Mouse (Mus musculus) embryonic fibroblast, embryonic 13.5 days (primary cell): ENCODE measurements at regions not wholly inside any gene's neighbourhood (a gene's known extent, or its start where the extent isn't known, plus 50 kb on each side); places are given as distances from the start of the nearest gene placed in this dataset.

ENCODE experiments used
- H3K27ac ChIP-seq: 2 replicates; pipeline ENCODE4 v1.5.1; 2012; ENCODE audit warnings: low read length, control low read depth, inconsistent platforms; ENCODE audit not compliant: insufficient read depth
- H3K4me1 ChIP-seq: 2 replicates; pipeline ENCODE4 v1.6.1; 2011; ENCODE audit warnings: low read length; ENCODE audit not compliant: control insufficient read depth, insufficient read depth
- H3K4me3 ChIP-seq: 2 replicates; pipeline ENCODE4 v1.5.1; 2011; ENCODE audit warnings: mild to moderate bottlenecking, control low read depth, low read length; ENCODE audit not compliant: insufficient read depth
- CTCF ChIP-seq: IDR thresholded peaks from 2 replicates; pipeline ENCODE4 v1.5.1; 2011; ENCODE audit warnings: mild to moderate bottlenecking, control low read depth, low read length, moderate library complexity, borderline replicate concordance; ENCODE audit not compliant: insufficient read depth
- POLR2A ChIP-seq: IDR thresholded peaks from 2 replicates; pipeline ENCODE4 v1.6.1; 2011; ENCODE audit warnings: low read depth, mild to moderate bottlenecking, control low read depth, low read length, moderate library complexity

- Histone ChIP-seq H3K4me3 (no peak overlapping the region), H3K4me1 (0 out of 2 replicates have a peak, but pooled peaks cover 2% of the 10 kb centered on the region)
- no peak for TF ChIP-seq CTCF
- TF ChIP-seq POLR2A: no peak
These were observed 173.3 kb upstream of the Arl4c start for GRCm38 (mm10) chr1:88875356-88875755.

DNA sequence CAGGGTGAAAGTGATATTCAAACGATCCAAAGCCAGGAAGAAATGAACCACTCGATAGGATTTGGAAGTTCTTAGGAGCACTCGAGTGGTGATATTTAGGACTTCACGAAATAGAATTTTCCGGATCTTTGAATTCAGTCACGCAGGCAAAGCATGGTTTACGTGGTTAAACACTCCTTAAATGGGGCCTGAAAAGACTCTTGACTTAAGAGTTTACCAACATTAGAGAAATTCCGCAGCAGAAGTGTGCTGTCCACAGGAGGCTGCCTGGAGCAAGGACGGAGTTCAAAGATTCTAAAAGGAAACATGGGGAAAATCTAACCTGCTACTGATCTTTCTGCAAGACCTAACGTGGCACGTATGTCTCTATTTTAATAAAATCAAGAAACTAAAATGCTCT lies 175.4 kb upstream of the Arl4c start:
- Histone ChIP-seq H3K4me1 (0 out of 2 replicates have a peak, but pooled peaks cover 2% of the 10 kb centered on the region), H3K4me3 (no peak overlapping the region), H3K27ac (no peak overlapping the region)
- TF ChIP-seq CTCF (no peak), POLR2A (no peak)

More at GRCm38 (mm10) chr1:88875356-88875755, 173.3 kb upstream of the Arl4c start:
- H3K27ac ChIP-seq: no peak overlapping the region

DNA sequence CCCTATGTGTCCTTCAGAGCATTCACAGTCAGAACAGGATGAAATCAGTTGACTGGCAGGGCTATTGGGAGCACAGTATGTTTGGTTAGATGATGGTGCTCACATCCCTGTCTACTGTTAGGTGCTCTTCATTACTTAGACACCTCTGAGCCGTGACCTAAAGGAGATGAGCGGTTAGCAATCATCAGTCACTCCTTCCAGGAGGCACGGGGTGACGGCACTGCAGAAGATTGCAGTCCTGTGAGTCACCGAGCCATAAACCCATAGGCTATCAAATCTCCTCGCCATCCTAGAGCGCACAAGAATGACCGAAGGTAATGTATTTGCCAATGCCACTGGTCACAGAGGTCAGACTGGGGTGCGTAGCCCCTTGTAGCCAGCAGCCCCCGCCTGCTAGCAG lies 176.8 kb upstream of the Arl4c start:
- H3K4me3 ChIP-seq: no peak overlapping the region
- H3K4me1 ChIP-seq: 0 out of 2 replicates have a peak, but pooled peaks cover 2% of the 10 kb centered on the region
- TF ChIP-seq CTCF (no peak), POLR2A (no peak)
- H3K27ac ChIP-seq: no peak overlapping the region

- no peak overlapping the region for H3K27ac ChIP-seq
- 0 out of 2 replicates have a peak, but pooled peaks cover 2% of the 10 kb centered on the region for H3K4me1 ChIP-seq
- no peak overlapping the region for H3K4me3 ChIP-seq
- TF ChIP-seq CTCF: no peak
- TF ChIP-seq POLR2A: no peak
These were observed 177.3 kb upstream of the Arl4c start for GRCm38 (mm10) chr1:88879367-88879766.

DNA sequence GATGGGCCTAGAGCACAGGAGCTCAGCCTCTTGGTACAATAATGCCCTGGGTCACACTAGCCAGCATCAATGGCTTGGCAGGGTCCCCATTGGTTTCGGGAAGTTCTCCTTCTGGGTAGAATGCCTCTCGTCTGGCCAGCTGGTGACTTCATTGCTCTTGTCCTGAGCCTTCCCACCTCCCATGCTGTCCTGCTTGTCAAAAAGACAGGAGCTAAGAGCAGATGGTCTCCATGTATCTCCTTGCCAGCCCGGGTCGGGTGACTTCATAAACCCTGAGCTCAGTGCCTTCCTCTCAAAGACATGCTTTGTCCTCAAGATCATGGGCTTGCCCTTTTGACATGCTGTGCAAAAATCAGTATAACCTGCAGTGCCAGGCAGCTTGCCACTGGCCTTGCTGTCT lies 179.2 kb upstream of the Sh3bp4 start:
- Histone ChIP-seq H3K27ac (no peak overlapping the region), H3K4me1 (no peaks in the 10 kb centered on the region), H3K4me3 (no peak overlapping the region)
- TF ChIP-seq CTCF (no peak), POLR2A (no peak)

DNA sequence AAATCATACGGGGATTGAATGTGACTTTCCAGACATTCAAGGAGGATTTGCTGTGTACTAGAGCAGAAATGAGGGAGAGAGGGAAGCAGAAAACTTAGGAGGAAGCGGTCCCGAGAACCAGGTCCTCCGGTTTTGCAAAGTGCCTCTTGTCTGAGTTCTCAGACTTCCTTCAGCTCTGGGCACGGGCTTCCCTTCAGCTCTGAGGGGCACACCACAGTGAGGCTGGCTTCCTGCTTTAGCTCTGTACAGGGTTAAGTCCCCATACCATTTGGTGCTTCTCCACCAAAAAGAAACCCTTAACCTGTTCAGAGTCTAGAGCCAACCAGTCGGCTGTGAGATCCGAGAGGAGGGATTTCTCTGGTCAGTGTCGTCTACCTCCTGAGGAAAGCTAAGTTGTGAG lies 167.8 kb upstream of the Sh3bp4 start:
- no peak overlapping the region for H3K27ac ChIP-seq
- no peak overlapping the region for H3K4me3 ChIP-seq
- H3K4me1 ChIP-seq: no peaks in the 10 kb centered on the region
- TF ChIP-seq POLR2A (no peak), CTCF (no peak)

DNA sequence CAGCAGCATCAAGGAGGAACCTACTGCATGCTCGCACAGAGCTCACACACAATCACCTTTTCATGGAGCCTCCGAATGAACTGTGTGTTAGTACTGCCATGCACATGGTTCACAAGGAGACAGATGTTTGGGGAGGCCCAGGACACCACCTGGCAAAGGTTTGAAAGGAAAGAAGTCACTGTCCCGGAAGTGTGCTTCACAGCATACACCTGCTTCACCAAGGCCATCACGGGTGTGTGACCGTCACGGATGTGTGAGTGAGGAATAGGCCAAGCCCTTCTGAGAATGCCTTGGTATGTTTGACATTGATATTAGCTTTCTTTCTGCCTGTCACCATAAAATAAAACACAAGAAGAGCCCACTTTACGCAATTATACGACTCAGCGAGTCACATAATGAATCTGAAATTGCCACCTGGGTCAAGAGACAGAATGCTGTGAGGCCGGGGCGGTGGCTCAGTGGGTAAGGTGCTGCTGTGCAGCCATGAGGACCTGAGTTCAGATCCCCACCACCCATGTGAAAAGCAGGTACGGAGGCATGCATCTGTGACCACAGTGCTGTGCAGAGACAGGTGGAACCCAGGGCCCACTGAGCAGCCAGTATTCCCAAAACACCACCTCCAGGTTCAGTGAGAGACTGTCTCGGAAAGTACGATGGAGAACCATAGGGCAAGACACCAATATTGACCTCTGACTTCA lies 162.3 kb upstream of the Sh3bp4 start:
- H3K27ac ChIP-seq: no peak overlapping the region
- H3K4me1 ChIP-seq: peaks cover 6% of the 10 kb centered on the region
- no peak for TF ChIP-seq CTCF
- TF ChIP-seq POLR2A: no peak
- H3K4me3 ChIP-seq: no peak overlapping the region

GRCm38 (mm10) chr1:88908683-88909082 lies 161.5 kb upstream of the Sh3bp4 start:
- TF ChIP-seq CTCF (no peak), POLR2A (no peak)
- no peak overlapping the region for H3K27ac ChIP-seq
- peaks cover 6% of the 10 kb centered on the region for H3K4me1 ChIP-seq
- no peak overlapping the region for H3K4me3 ChIP-seq

DNA sequence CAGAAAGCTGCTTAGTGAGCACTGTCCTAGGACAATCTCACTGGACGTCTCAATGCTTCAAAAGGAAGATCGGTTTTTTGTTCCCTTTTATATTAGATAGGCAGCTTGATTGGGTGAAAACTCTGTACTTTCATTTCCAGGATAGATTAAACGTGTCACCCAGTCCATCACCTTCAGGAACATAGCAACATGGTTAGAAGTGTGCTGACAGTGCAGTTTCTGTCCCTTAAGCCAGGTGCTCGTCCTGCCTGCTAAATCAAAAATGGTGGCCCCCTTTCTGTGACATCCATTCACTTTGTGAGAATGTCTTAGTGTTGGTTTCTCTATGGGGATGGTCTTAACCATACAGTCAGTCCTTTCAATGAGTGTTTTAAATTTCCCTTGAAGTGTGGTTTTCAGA lies 160.9 kb upstream of the Sh3bp4 start:
- peaks cover 6% of the 10 kb centered on the region for H3K4me1 ChIP-seq
- no peak for TF ChIP-seq CTCF
- no peak for TF ChIP-seq POLR2A
- no peak overlapping the region for H3K4me3 ChIP-seq
- no peak overlapping the region for H3K27ac ChIP-seq

GRCm38 (mm10) chr1:88909864-88910573 lies 160.2 kb upstream of the Sh3bp4 start:
- Histone ChIP-seq H3K27ac (no peak overlapping the region), H3K4me3 (no peak overlapping the region), H3K4me1 (peaks cover 6% of the 10 kb centered on the region)
- TF ChIP-seq CTCF (no peak), POLR2A (no peak)

GRCm38 (mm10) chr1:88911724-88912123 lies 158.5 kb upstream of the Sh3bp4 start:
- H3K27ac ChIP-seq: no peak overlapping the region
- no peak for TF ChIP-seq CTCF
- TF ChIP-seq POLR2A: no peak

More at GRCm38 (mm10) chr1:88911724-88912123, 158.5 kb upstream of the Sh3bp4 start:
- Histone ChIP-seq H3K4me3 (no peak overlapping the region), H3K4me1 (peaks cover 6% of the 10 kb centered on the region)
